ENCODE assay signal across 16 mouse cellular contexts in genomic region chr9:102977090-102977489, GRCm38 (mm10). TPM values are rescaled to one million over a fixed set of nuclear protein-coding genes. Genes with fewer than 3 reads are reported as not detected.
DNase-seq lines count a peak whose midpoint lies in the region; ATAC-seq and TF ChIP-seq lines count a peak whose summit lies in the region.
"Had no signal": no experiment of that assay in that cellular context is flagged by ENCODE, and none has a peak within 500 bp of the region (broad histone marks: within the 10 kb centered on the region; RNA-seq: fewer than 3 reads in every experiment).

No protein-coding gene starts in this region.

- no peaks in the 10 kb centered on the region for H3K9me3 ChIP-seq in embryonic facial prominence, embryonic 10.5 days
- H3K9me3 ChIP-seq in embryonic facial prominence, embryonic 12.5 days = no peaks in the 10 kb centered on the region
- no peaks in the 10 kb centered on the region for H3K9me3 ChIP-seq in intestine, embryonic 16.5 days (ENCODE audit: control insufficient read depth, low read length)
- H3K9me3 ChIP-seq: forebrain, embryonic 12.5 days; heart, embryonic 10.5 days; hindbrain, embryonic 12.5 days had no signal

- peaks cover 36% of the 10 kb centered on the region for H3K4me1 ChIP-seq in liver, adult 2 months (ENCODE audit: control insufficient read depth, insufficient read depth, low read length)
- H3K4me1 ChIP-seq in embryonic facial prominence, embryonic 10.5 days = peaks cover 62% of the 10 kb centered on the region
- peaks cover 25% of the 10 kb centered on the region for H3K4me1 ChIP-seq in embryonic facial prominence, embryonic 12.5 days
- H3K4me1 ChIP-seq in intestine, embryonic 16.5 days (ENCODE audit: control insufficient read depth, insufficient read depth, low read length) = no peaks in the 10 kb centered on the region
- peaks cover 9% of the 10 kb centered on the region for H3K4me1 ChIP-seq in cerebellum, adult 2 months (ENCODE audit: control insufficient read depth, insufficient read depth, low read length)

- H3K27me3 ChIP-seq in liver, adult 2 months (ENCODE audit: control insufficient read depth, insufficient read depth, low read length) = no peaks in the 10 kb centered on the region
- H3K27me3 ChIP-seq in embryonic facial prominence, embryonic 10.5 days (replicated peaks; ENCODE audit: low read depth, poor library complexity, severe bottlenecking) = 0 out of 2 replicates have a peak, but pooled peaks cover 9% of the 10 kb centered on the region
- no peaks in the 10 kb centered on the region for H3K27me3 ChIP-seq in embryonic facial prominence, embryonic 12.5 days
- no peaks in the 10 kb centered on the region for H3K27me3 ChIP-seq in intestine, embryonic 16.5 days (replicated peaks; ENCODE audit: control insufficient read depth, insufficient read depth, low read length)
- H3K27me3 ChIP-seq in cerebellum, adult 2 months (ENCODE audit: control insufficient read depth, insufficient read depth, low read length) = no peaks in the 10 kb centered on the region
- H3K27me3 ChIP-seq: forebrain, embryonic 12.5 days; hindbrain, embryonic 12.5 days had no signal

- no peaks in the 10 kb centered on the region for H3K79me2 ChIP-seq in liver, adult 2 months (ENCODE audit: control insufficient read depth, insufficient read depth, low read length)

- DNase-seq in liver, adult 2 months (ENCODE audit: extremely low read depth, low read depth, low spot score) = peak; percentile 83
- DNase-seq in liver = no peak
- no peak for DNase-seq in embryonic facial prominence, embryonic 10.5 days (ENCODE audit: low spot score)
- DNase-seq in left cerebral cortex, adult 9 months (ENCODE audit: low spot score in 2 of 2) = no peak
- DNase-seq in cerebellum, adult 2 months = no peak
- DNase-seq: cerebellum, adult 11 months; cerebellum, adult 9-10 months; cerebellum, postnatal 25 days had no signal

- no peak overlapping the region for H3K4me3 ChIP-seq in liver, adult 2 months (ENCODE audit: insufficient read depth, low read depth, low read length)
- no peak overlapping the region for H3K4me3 ChIP-seq in embryonic facial prominence, embryonic 10.5 days
- no peak overlapping the region for H3K4me3 ChIP-seq in embryonic facial prominence, embryonic 12.5 days
- H3K4me3 ChIP-seq in intestine, embryonic 16.5 days (ENCODE audit: low read length) = no peak overlapping the region
- no peak overlapping the region for H3K4me3 ChIP-seq in cerebellum, adult 2 months (replicated peaks; ENCODE audit: insufficient read depth, low read depth, low read length)
- H3K4me3 ChIP-seq: forebrain, embryonic 12.5 days; heart, embryonic 10.5 days; hindbrain, embryonic 12.5 days had no signal

- no peak for TF ChIP-seq CTCF in liver, adult 2 months (IDR thresholded peaks at IDR 0.05; ENCODE audit: low read depth, low read length)
- no peak for TF ChIP-seq CTCF in cerebellum, adult 2 months (IDR thresholded peaks at IDR 0.05; ENCODE audit: borderline replicate concordance, insufficient read depth, low read depth, low read length)

- no peak overlapping the region for H3K9ac ChIP-seq in liver, adult 2 months (ENCODE audit: low read depth, low read length)
- H3K9ac ChIP-seq in embryonic facial prominence, embryonic 12.5 days = no peak overlapping the region
- no peak overlapping the region for H3K9ac ChIP-seq in intestine, embryonic 16.5 days (ENCODE audit: low read depth, low read length)
- H3K9ac ChIP-seq: forebrain, embryonic 12.5 days; hindbrain, embryonic 12.5 days had no signal

- H3K36me3 ChIP-seq in liver, adult 2 months (ENCODE audit: control insufficient read depth, insufficient read depth, low read length) = no peaks in the 10 kb centered on the region
- H3K36me3 ChIP-seq in embryonic facial prominence, embryonic 10.5 days (replicated peaks) = no peaks in the 10 kb centered on the region
- H3K36me3 ChIP-seq in embryonic facial prominence, embryonic 12.5 days = no peaks in the 10 kb centered on the region
- no peaks in the 10 kb centered on the region for H3K36me3 ChIP-seq in intestine, embryonic 16.5 days (ENCODE audit: control insufficient read depth, insufficient read depth, low read length)
- H3K36me3 ChIP-seq: forebrain, embryonic 12.5 days; heart, embryonic 10.5 days; hindbrain, embryonic 12.5 days had no signal

- H3K4me2 ChIP-seq in embryonic facial prominence, embryonic 12.5 days (replicated peaks) = no peak overlapping the region
- H3K4me2 ChIP-seq in intestine, embryonic 16.5 days (ENCODE audit: low read depth, low read length) = no peak overlapping the region
- H3K4me2 ChIP-seq: forebrain, embryonic 12.5 days; hindbrain, embryonic 12.5 days had no signal

- WGBS in liver, adult 2 months = 17% methylated on average over 1 of the region's 1 CpGs
- WGBS in embryonic facial prominence, embryonic 10.5 days = 63% methylated on average over 1 of the region's 1 CpGs
- 23% methylated on average over 1 of the region's 1 CpGs for WGBS in embryonic facial prominence, embryonic 12.5 days
- 72% methylated on average over 1 of the region's 1 CpGs for WGBS in intestine, embryonic 16.5 days
- WGBS in cerebellum, adult 2 months = 86% methylated on average over 1 of the region's 1 CpGs

- ATAC-seq in embryonic facial prominence, embryonic 12.5 days (ENCODE audit: insufficient number of reproducible peaks, insufficient read depth, low FRiP score, low TSS enrichment) = no peak
- 0 out of 2 replicates have a peak, but pooled peaks have one; percentile 36 for ATAC-seq in intestine, embryonic 16.5 days
- no peak for ATAC-seq in granulocyte monocyte progenitor cell, adult 5-6 weeks (replicated peaks; ENCODE audit: poor library complexity, severe bottlenecking)
- ATAC-seq: forebrain, embryonic 16.5 days; hindbrain, embryonic 16.5 days had no signal

- TF ChIP-seq POLR2A in liver, adult 2 months (IDR thresholded peaks at IDR 0.05; ENCODE audit: extremely low read depth, insufficient read depth, low read length) = no peak
- TF ChIP-seq POLR2A in cerebellum, adult 2 months (IDR thresholded peaks at IDR 0.05; ENCODE audit: borderline replicate concordance, insufficient read depth, low read length) = no peak

- no peak overlapping the region for H3K27ac ChIP-seq in liver, adult 2 months (replicated peaks; ENCODE audit: insufficient read depth, low read depth, low read length)
- H3K27ac ChIP-seq in embryonic facial prominence, embryonic 10.5 days (replicated peaks) = peak overlapping the region; percentile 30; the same call in 1 of the 2 replicates
- H3K27ac ChIP-seq in embryonic facial prominence, embryonic 12.5 days = peak overlapping the region; percentile 31; the same call in 1 of the 2 replicates
- no peak overlapping the region for H3K27ac ChIP-seq in intestine, embryonic 16.5 days (ENCODE audit: low read length)
- no peak overlapping the region for H3K27ac ChIP-seq in cerebellum, adult 2 months (ENCODE audit: insufficient read depth, low read length)
- H3K27ac ChIP-seq: forebrain, embryonic 12.5 days; heart, embryonic 10.5 days; hindbrain, embryonic 12.5 days had no signal

RNA-seq across cellular contexts. Expression of gene Slco2a1, which starts 11.4 kb away (rescaled TPM):
- total RNA-seq in liver, adult 2 months (2014; rRNA removed) = 8.9 and 20.7 TPM in 2 replicates
- polyA plus RNA-seq in liver, adult 2 months (2012; rRNA removed) = 43.1 and 55.5 TPM in 2 replicates
- polyA plus RNA-seq in embryonic facial prominence, embryonic 10.5 days (2016; fragmentation: Nextera tagmentation; extraction: Ambion mirVana) = 0.69 and 1.2 TPM in 2 replicates
- polyA plus RNA-seq in embryonic facial prominence, embryonic 12.5 days (2016; fragmentation: Nextera tagmentation; extraction: Ambion mirVana) = 3.5 and 3.7 TPM in 2 replicates
- 15.2 and 18.8 TPM in 2 replicates for polyA plus RNA-seq in intestine, embryonic 16.5 days (2015; fragmentation: Nextera tagmentation; extraction: Ambion mirVana)
- total RNA-seq in granulocyte monocyte progenitor cell, adult 5-6 weeks (2014; fragmentation: Nextera tagmentation) = not detected in 2 replicates
- total RNA-seq in granulocyte monocyte progenitor cell, adult 5-6 weeks (2017) = not detected in 2 replicates
- 3.6 and 5.3 TPM in 2 replicates for polyA plus RNA-seq in cerebellum, adult 2 months (2012; rRNA removed)

Comparison
In these comparisons a context has a peak if more than half of its experiments do, and no peak if none do; other contexts are left out.
1. H3K27ac ChIP-seq: peak in embryonic facial prominence, embryonic 10.5 days (single experiment) and embryonic facial prominence, embryonic 12.5 days (single experiment); none in liver, adult 2 months (single experiment), intestine, embryonic 16.5 days (single experiment) and cerebellum, adult 2 months (single experiment).